Mouse (Mus musculus) MEL (cell line): ENCODE measurements around the gene Gsg1l.

Source experiments
- CTCF ChIP-seq, 3 experiments: IDR thresholded peaks in 2 of 3; conservative IDR thresholded peaks in 1 of 3; 2 replicates each; pipeline ENCODE4 v1.5.1; 2011 to 2012; ENCODE audit warnings: low read length in 3 of 3, low read depth in 2 of 3, mild to moderate bottlenecking in 2 of 3, improper control_type of control experiment in 1 of 3, inconsistent platforms in 1 of 3, mixed read lengths in 1 of 3, moderate library complexity in 1 of 3; ENCODE audit not compliant: control insufficient read depth in 1 of 3, insufficient read depth in 1 of 3, poor library complexity in 1 of 3, severe bottlenecking in 1 of 3
- ELF1 ChIP-seq: IDR thresholded peaks from 2 replicates; pipeline ENCODE4 v1.6.1; 2014; ENCODE audit warnings: low read depth, mild to moderate bottlenecking, inconsistent platforms, low read length, improper control_type of control experiment, moderate library complexity
- EP300 ChIP-seq, 2 experiments: IDR thresholded peaks; 2 replicates each; pipeline ENCODE4 v1.6.1; 2011; ENCODE audit warnings: improper control_type of control experiment in 2 of 2, low read length in 2 of 2, low read depth in 1 of 2, mild to moderate bottlenecking in 1 of 2
- MAFK ChIP-seq: IDR thresholded peaks from 2 replicates; pipeline ENCODE4 v1.6.1; 2011; ENCODE audit warnings: low read depth, mild to moderate bottlenecking, low read length, improper control_type of control experiment, borderline replicate concordance
- MAX ChIP-seq: IDR thresholded peaks from 2 replicates; pipeline ENCODE4 v1.6.1; 2011; ENCODE audit warnings: low read length, improper control_type of control experiment
- MAZ ChIP-seq: IDR thresholded peaks from 2 replicates; pipeline ENCODE4 v1.6.1; 2012; ENCODE audit warnings: low read depth, mild to moderate bottlenecking, inconsistent platforms, low read length, improper control_type of control experiment
- MEF2A ChIP-seq: IDR thresholded peaks from 2 replicates; pipeline ENCODE4 v1.6.1; 2014; ENCODE audit warnings: low read depth, mild to moderate bottlenecking, inconsistent platforms, low read length, improper control_type of control experiment; ENCODE audit not compliant: poor library complexity, insufficient replicate concordance, severe bottlenecking; ENCODE audit errors: extremely low read depth
- NELFE ChIP-seq: IDR thresholded peaks from 2 replicates; pipeline ENCODE4 v1.6.1; 2011; ENCODE audit warnings: low read depth, low read length, improper control_type of control experiment
- POLR2A ChIP-seq, 2 experiments: IDR thresholded peaks; 2 replicates each; pipeline ENCODE4 v1.6.1; 2011 to 2012; ENCODE audit warnings: low read length in 2 of 2, mild to moderate bottlenecking in 2 of 2, control low read depth in 1 of 2, improper control_type of control experiment in 1 of 2, low read depth in 1 of 2, moderate library complexity in 1 of 2; ENCODE audit not compliant: control insufficient read depth in 1 of 2, insufficient read depth in 1 of 2, poor library complexity in 1 of 2
- POLR2AphosphoS5 ChIP-seq: IDR thresholded peaks from 2 replicates; pipeline ENCODE4 v1.6.1; 2012; ENCODE audit warnings: low read depth, borderline replicate concordance, mild to moderate bottlenecking, inconsistent platforms, low read length, moderate library complexity, mixed read lengths
- TCF12 ChIP-seq: IDR thresholded peaks from 2 replicates; pipeline ENCODE4 v1.6.1; 2014; ENCODE audit warnings: low read depth, mild to moderate bottlenecking, inconsistent platforms, low read length, improper control_type of control experiment, moderate library complexity
- USF1 ChIP-seq: IDR thresholded peaks from 2 replicates; pipeline ENCODE4 v1.6.1; 2014; ENCODE audit warnings: low read depth, mild to moderate bottlenecking, inconsistent platforms, low read length, improper control_type of control experiment, moderate library complexity

DNA sequence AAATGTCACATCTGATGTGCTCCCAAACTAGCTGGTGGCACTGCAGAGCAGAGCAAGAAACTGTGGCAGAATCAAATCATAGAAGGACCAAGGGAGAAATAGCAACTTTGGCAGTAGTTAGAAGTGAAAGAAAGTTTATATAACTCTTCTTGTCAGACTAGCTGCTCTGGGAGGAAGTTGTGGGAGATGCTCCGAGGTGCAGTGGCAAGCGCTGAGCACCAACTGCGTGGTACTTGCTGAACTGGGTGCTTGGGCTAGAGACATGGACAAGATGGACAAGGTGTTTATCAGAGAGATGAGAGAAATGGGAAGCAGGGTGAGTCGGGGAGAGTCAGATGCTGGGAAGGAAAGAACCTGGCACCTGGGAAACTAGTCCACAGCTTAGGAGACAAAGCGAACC is 194.4 kb downstream of the Gsg1l start:
- TF ChIP-seq MEF2A = no peak
- no peak for TF ChIP-seq POLR2A (IDR thresholded peaks at IDR 0.05; ENCODE audit: control insufficient read depth in 1 of 2, insufficient read depth in 1 of 2, low read depth in 1 of 2, low read length in 2 of 2, poor library complexity in 1 of 2)
- TF ChIP-seq MAFK = no peak
- no peak for TF ChIP-seq POLR2AphosphoS5
- TF ChIP-seq EP300 (IDR thresholded peaks at IDR 0.05; ENCODE audit: low read depth in 1 of 2, low read length in 2 of 2) = no peak
- no peak for TF ChIP-seq ELF1
- TF ChIP-seq CTCF (IDR thresholded peaks at IDR 0.05 in 2 of 3, conservative IDR thresholded peaks at IDR 0.05 in 1 of 3; ENCODE audit: control insufficient read depth in 1 of 3, insufficient read depth in 1 of 3, low read depth in 2 of 3, low read length in 3 of 3, poor library complexity in 1 of 3, severe bottlenecking in 1 of 3) = no peak
- no peak for TF ChIP-seq TCF12
- no peak for TF ChIP-seq MAZ
- TF ChIP-seq MAX = no peak
- no peak for TF ChIP-seq USF1
- no peak for TF ChIP-seq NELFE
